Mouse (Mus musculus) MEL (cell line): ENCODE measurements around the gene Kcnk10. TPM values are rescaled to one million over a fixed set of nuclear protein-coding genes. Genes with fewer than 3 reads are reported as not detected.

ENCODE experiments used
- DNase-seq: peaks from one replicate; pipeline ENCODE4 v3.0.0; 2011; ENCODE audit warnings: low read depth, low spot score
- H3K27ac ChIP-seq: 2 replicates; pipeline ENCODE4 v1.5.1; 2012; ENCODE audit warnings: low read depth, mild to moderate bottlenecking, control low read depth, low read length, moderate library complexity; ENCODE audit not compliant: control insufficient read depth
- H3K27me3 ChIP-seq, 2 experiments: fragments of 150-350 bp in 1 of 2; sonication (generic) in 1 of 2; 2 replicates each; pipeline ENCODE4 v1.6.1; 2012; ENCODE audit warnings: low read length in 2 of 2, mild to moderate bottlenecking in 2 of 2, improper control_type of control experiment in 1 of 2, moderate library complexity in 1 of 2; ENCODE audit not compliant: insufficient read depth in 2 of 2, control insufficient read depth in 1 of 2
- H3K36me3 ChIP-seq, 2 experiments: 2 replicates each; pipeline ENCODE4 v1.6.1; 2012 to 2014; ENCODE audit warnings: low read length in 2 of 2, improper control_type of control experiment in 1 of 2, inconsistent platforms in 1 of 2, mild to moderate bottlenecking in 1 of 2; ENCODE audit not compliant: insufficient read depth in 2 of 2, control insufficient read depth in 1 of 2
- H3K4me1 ChIP-seq, 2 experiments: fragments of 150-350 bp in 1 of 2; sonication (generic) in 1 of 2; 2 replicates each; pipeline ENCODE4 v1.6.1; 2012; ENCODE audit warnings: low read length in 2 of 2, improper control_type of control experiment in 1 of 2, mild to moderate bottlenecking in 1 of 2; ENCODE audit not compliant: insufficient read depth in 2 of 2, control insufficient read depth in 1 of 2
- H3K4me3 ChIP-seq, 2 experiments: fragments of 150-350 bp in 1 of 2; sonication (generic) in 1 of 2; 2 replicates each; pipeline ENCODE4 v1.5.1; 2012; ENCODE audit warnings: low read depth in 2 of 2, low read length in 2 of 2, mild to moderate bottlenecking in 2 of 2, moderate library complexity in 2 of 2, control low read depth in 1 of 2, improper control_type of control experiment in 1 of 2; ENCODE audit not compliant: control insufficient read depth in 1 of 2, insufficient read depth in 1 of 2
- H3K79me2 ChIP-seq: 2 replicates; pipeline ENCODE4 v1.6.1; 2012; ENCODE audit warnings: mild to moderate bottlenecking, low read length, moderate library complexity; ENCODE audit not compliant: control insufficient read depth, poor library complexity, insufficient read depth
- H3K9ac ChIP-seq: 2 replicates; pipeline ENCODE4 v1.6.1; 2012; ENCODE audit warnings: low read depth, mild to moderate bottlenecking, control low read depth, low read length, moderate library complexity; ENCODE audit not compliant: control insufficient read depth, poor library complexity, severe bottlenecking
- H3K9me3 ChIP-seq: fragments of 150-350 bp; sonication (generic); replicated peaks from 2 replicates; pipeline ENCODE4 v1.6.1; 2012; ENCODE audit warnings: mild to moderate bottlenecking, low read length, improper control_type of control experiment, moderate library complexity; ENCODE audit not compliant: insufficient read depth
- CHD2 ChIP-seq: IDR thresholded peaks from 2 replicates; pipeline ENCODE4 v1.6.1; 2011; ENCODE audit warnings: low read length, improper control_type of control experiment
- CTCF ChIP-seq, 3 experiments: IDR thresholded peaks in 2 of 3; conservative IDR thresholded peaks in 1 of 3; 2 replicates each; pipeline ENCODE4 v1.5.1; 2011 to 2012; ENCODE audit warnings: low read length in 3 of 3, low read depth in 2 of 3, mild to moderate bottlenecking in 2 of 3, improper control_type of control experiment in 1 of 3, inconsistent platforms in 1 of 3, mixed read lengths in 1 of 3, moderate library complexity in 1 of 3; ENCODE audit not compliant: control insufficient read depth in 1 of 3, insufficient read depth in 1 of 3, poor library complexity in 1 of 3, severe bottlenecking in 1 of 3
- EP300 ChIP-seq, 2 experiments: IDR thresholded peaks; 2 replicates each; pipeline ENCODE4 v1.6.1; 2011; ENCODE audit warnings: improper control_type of control experiment in 2 of 2, low read length in 2 of 2, low read depth in 1 of 2, mild to moderate bottlenecking in 1 of 2
- ETS1 ChIP-seq: IDR thresholded peaks from 2 replicates; pipeline ENCODE4 v1.6.1; 2012; ENCODE audit warnings: low read depth, mild to moderate bottlenecking, inconsistent platforms, low read length, improper control_type of control experiment, moderate library complexity
- GATA1 ChIP-seq: IDR thresholded peaks from 2 replicates; pipeline ENCODE4 v1.6.1; 2011; ENCODE audit warnings: low read depth, low read length, improper control_type of control experiment
- JUND ChIP-seq: IDR thresholded peaks from 2 replicates; pipeline ENCODE4 v1.6.1; 2011; ENCODE audit warnings: low read depth, mild to moderate bottlenecking, improper control_type of control experiment, low read length
- KAT2A ChIP-seq: conservative IDR thresholded peaks from 2 replicates; pipeline ENCODE4 v1.6.1; 2012; ENCODE audit warnings: low read depth, low read length, improper control_type of control experiment, inconsistent platforms
- MAFK ChIP-seq: IDR thresholded peaks from 2 replicates; pipeline ENCODE4 v1.6.1; 2011; ENCODE audit warnings: low read depth, mild to moderate bottlenecking, low read length, improper control_type of control experiment, borderline replicate concordance
- MAX ChIP-seq: IDR thresholded peaks from 2 replicates; pipeline ENCODE4 v1.6.1; 2011; ENCODE audit warnings: low read length, improper control_type of control experiment
- MAZ ChIP-seq: IDR thresholded peaks from 2 replicates; pipeline ENCODE4 v1.6.1; 2012; ENCODE audit warnings: low read depth, mild to moderate bottlenecking, inconsistent platforms, low read length, improper control_type of control experiment
- MXI1 ChIP-seq: IDR thresholded peaks from 2 replicates; pipeline ENCODE4 v1.6.1; 2011; ENCODE audit warnings: mild to moderate bottlenecking, low read depth, low read length, improper control_type of control experiment
- MYB ChIP-seq: IDR thresholded peaks from 2 replicates; pipeline ENCODE4 v1.6.1; 2011; ENCODE audit warnings: mild to moderate bottlenecking, low read depth, low read length, improper control_type of control experiment
- MYC ChIP-seq: IDR thresholded peaks from 2 replicates; pipeline ENCODE4 v1.6.1; 2011; ENCODE audit warnings: low read depth, mild to moderate bottlenecking, low read length, improper control_type of control experiment, moderate library complexity
- NELFE ChIP-seq: IDR thresholded peaks from 2 replicates; pipeline ENCODE4 v1.6.1; 2011; ENCODE audit warnings: low read depth, low read length, improper control_type of control experiment
- NRF1 ChIP-seq: IDR thresholded peaks from 2 replicates; pipeline ENCODE4 v1.6.1; 2014; ENCODE audit warnings: low read depth, mild to moderate bottlenecking, inconsistent platforms, low read length, improper control_type of control experiment, moderate library complexity; ENCODE audit not compliant: poor library complexity, insufficient read depth, severe bottlenecking
- POLR2A ChIP-seq, 2 experiments: IDR thresholded peaks; 2 replicates each; pipeline ENCODE4 v1.6.1; 2011 to 2012; ENCODE audit warnings: low read length in 2 of 2, mild to moderate bottlenecking in 2 of 2, control low read depth in 1 of 2, improper control_type of control experiment in 1 of 2, low read depth in 1 of 2, moderate library complexity in 1 of 2; ENCODE audit not compliant: control insufficient read depth in 1 of 2, insufficient read depth in 1 of 2, poor library complexity in 1 of 2
- POLR2AphosphoS2 ChIP-seq: IDR thresholded peaks from 2 replicates; pipeline ENCODE4 v1.6.1; 2011; ENCODE audit warnings: low read length, improper control_type of control experiment
- POLR2AphosphoS5 ChIP-seq: IDR thresholded peaks from 2 replicates; pipeline ENCODE4 v1.6.1; 2012; ENCODE audit warnings: low read depth, borderline replicate concordance, mild to moderate bottlenecking, inconsistent platforms, low read length, moderate library complexity, mixed read lengths
- RAD21 ChIP-seq: IDR thresholded peaks from 2 replicates; pipeline ENCODE4 v1.6.1; 2011; ENCODE audit warnings: mild to moderate bottlenecking, low read depth, low read length, improper control_type of control experiment
- RCOR1 ChIP-seq: IDR thresholded peaks from 2 replicates; pipeline ENCODE4 v1.6.1; 2012; ENCODE audit warnings: low read depth, mild to moderate bottlenecking, inconsistent platforms, low read length, improper control_type of control experiment
- SIN3A ChIP-seq: IDR thresholded peaks from 2 replicates; pipeline ENCODE4 v1.6.1; 2012; ENCODE audit warnings: low read length, improper control_type of control experiment, inconsistent platforms
- TCF12 ChIP-seq: IDR thresholded peaks from 2 replicates; pipeline ENCODE4 v1.6.1; 2014; ENCODE audit warnings: low read depth, mild to moderate bottlenecking, inconsistent platforms, low read length, improper control_type of control experiment, moderate library complexity
- UBTF ChIP-seq: IDR thresholded peaks from 2 replicates; pipeline ENCODE4 v1.6.1; 2012; ENCODE audit warnings: low read depth, mild to moderate bottlenecking, inconsistent platforms, low read length, improper control_type of control experiment, moderate library complexity, borderline replicate concordance; ENCODE audit not compliant: insufficient read depth
- ZC3H11A ChIP-seq: IDR thresholded peaks from 2 replicates; pipeline ENCODE4 v1.6.1; 2012; ENCODE audit warnings: low read depth, mild to moderate bottlenecking, inconsistent platforms, low read length, improper control_type of control experiment
- ZMIZ1 ChIP-seq: IDR thresholded peaks from 2 replicates; pipeline ENCODE4 v1.6.1; 2012; ENCODE audit warnings: low read depth, mild to moderate bottlenecking, inconsistent platforms, low read length, improper control_type of control experiment, moderate library complexity
- ZNF384 ChIP-seq: IDR thresholded peaks from 2 replicates; pipeline ENCODE4 v1.6.1; 2012; ENCODE audit warnings: low read depth, mild to moderate bottlenecking, inconsistent platforms, low read length, improper control_type of control experiment
- polyA plus RNA-seq, 2 experiments: library from polyadenylated mRNA; stranded (reverse) in 1 of 2; unstranded in 1 of 2; fragments of >175 nt in 1 of 2; fragments of >200 nt in 1 of 2; gene quantifications; 2 replicates each; pipeline versions ENCODE4 v1.2.1 to v1.2.4; 2012; ENCODE audit warnings: low replicate concordance in 2 of 2, low read depth in 1 of 2; ENCODE audit not compliant: insufficient read length in 2 of 2, insufficient read depth in 1 of 2, missing spikeins in 1 of 2
- total RNA-seq: library from RNA; depleted of rRNA; stranded (reverse); fragments of 300-350 nt; gene quantifications from 2 replicates; pipeline ENCODE4 v1.2.3, GENCODE M21; 2012

Kcnk10 gene
- total and polyA plus RNA-seq, 3 experiments: not detected

DNA sequence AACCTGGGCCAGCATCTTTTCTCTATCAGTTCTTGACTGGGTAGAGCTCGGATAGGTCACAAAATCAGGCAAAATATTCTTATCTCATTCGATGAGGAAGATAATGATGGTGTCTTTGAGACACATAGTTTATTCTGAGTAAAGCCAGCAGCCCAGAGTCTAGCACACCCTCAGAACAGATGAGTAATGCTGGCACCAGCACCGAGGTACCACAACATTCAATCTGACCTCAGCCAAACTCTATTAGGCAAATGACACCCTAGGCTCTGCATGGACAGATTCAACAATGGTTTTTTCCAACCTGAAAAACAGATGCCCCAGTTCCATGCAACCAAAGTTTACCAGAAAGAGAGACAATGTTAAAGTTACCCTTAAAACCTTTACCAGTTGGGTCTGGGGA, 108.0 kb downstream of the Kcnk10 start:
- Histone ChIP-seq H3K27ac (no peak overlapping the region), H3K27me3 (no peaks in the 10 kb centered on the region), H3K9me3 (no peaks in the 10 kb centered on the region), H3K9ac (no peak overlapping the region), H3K4me3 (no peak overlapping the region), H3K36me3 (no peaks in the 10 kb centered on the region), H3K4me1 (no peaks in the 10 kb centered on the region), H3K79me2 (no peaks in the 10 kb centered on the region)
- TF ChIP-seq NRF1 (no peak), RAD21 (no peak), SIN3A (no peak), ZC3H11A (no peak), KAT2A (no peak), MAZ (no peak), ZMIZ1 (no peak), MAFK (no peak), RCOR1 (no peak)
- DNase-seq: no peak

DNA sequence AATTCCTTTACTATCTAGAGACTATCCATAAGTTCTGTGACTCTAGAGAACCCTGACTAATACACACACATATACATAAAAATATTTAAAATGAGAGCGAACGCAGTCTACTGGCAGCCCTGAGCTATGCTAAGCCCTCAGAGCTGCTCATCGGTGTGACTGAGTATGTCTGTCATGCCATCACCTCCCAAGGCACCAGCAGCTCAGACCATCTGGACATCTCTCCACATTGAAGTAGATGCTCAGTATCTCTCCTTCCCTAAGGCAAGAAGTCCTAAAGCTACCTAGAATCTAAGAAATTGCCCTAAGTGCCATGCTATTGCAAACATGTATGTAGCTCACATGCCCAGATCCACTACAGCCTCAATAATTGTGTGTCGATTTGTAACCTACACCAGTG, 110.3 kb downstream of the Kcnk10 start:
- Histone ChIP-seq H3K27me3 (no peaks in the 10 kb centered on the region), H3K4me1 (no peaks in the 10 kb centered on the region)

DNA sequence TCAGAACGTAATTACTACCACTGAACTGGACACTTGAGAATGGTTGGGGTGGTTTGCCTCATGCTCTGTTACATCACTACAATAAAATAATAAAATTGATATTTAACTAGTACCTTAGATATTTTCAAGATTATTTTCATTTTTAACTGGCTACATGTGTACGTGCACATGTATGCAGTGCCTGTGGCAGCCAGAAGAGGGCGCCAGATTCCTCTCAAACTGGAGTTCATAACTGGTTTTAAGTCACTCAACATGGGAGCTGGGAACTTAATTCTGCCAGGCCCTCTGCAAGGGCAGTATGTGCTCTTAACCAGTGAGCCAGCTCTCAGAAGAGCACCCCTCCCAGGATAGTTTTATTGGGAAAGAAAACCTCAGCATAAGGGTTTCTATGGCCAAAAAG, 118.2 kb downstream of the Kcnk10 start:
- H3K27me3 ChIP-seq: no peaks in the 10 kb centered on the region
- H3K4me1 ChIP-seq: no peaks in the 10 kb centered on the region
- no peaks in the 10 kb centered on the region for H3K79me2 ChIP-seq
- H3K4me3 ChIP-seq: no peak overlapping the region
- peak; percentile 38 to 57 (median 52) for TF ChIP-seq CTCF (IDR thresholded peaks at IDR 0.05 in 2 of 3, conservative IDR thresholded peaks at IDR 0.05 in 1 of 3; ENCODE audit: control insufficient read depth in 1 of 3, insufficient read depth in 1 of 3, low read depth in 2 of 3, low read length in 3 of 3, poor library complexity in 1 of 3, severe bottlenecking in 1 of 3)
- TF ChIP-seq MAX: no peak
- TF ChIP-seq POLR2AphosphoS2: no peak
- no peak for TF ChIP-seq POLR2A (IDR thresholded peaks at IDR 0.05; ENCODE audit: control insufficient read depth in 1 of 2, insufficient read depth in 1 of 2, low read depth in 1 of 2, low read length in 2 of 2, poor library complexity in 1 of 2)
- no peak for TF ChIP-seq NRF1
- no peak for TF ChIP-seq MXI1
- TF ChIP-seq MAZ: no peak
- no peak for TF ChIP-seq ZNF384
- TF ChIP-seq POLR2AphosphoS5: no peak
- TF ChIP-seq RAD21: peak; percentile 16
- no peak for TF ChIP-seq NELFE
- no peak for TF ChIP-seq MYC
- no peak for TF ChIP-seq CHD2
- no peak for TF ChIP-seq EP300 (IDR thresholded peaks at IDR 0.05; ENCODE audit: low read depth in 1 of 2, low read length in 2 of 2)
- no peak for TF ChIP-seq MYB
- no peak for TF ChIP-seq GATA1
- no peaks in the 10 kb centered on the region for H3K36me3 ChIP-seq
- no peak overlapping the region for H3K9ac ChIP-seq
- H3K9me3 ChIP-seq: no peaks in the 10 kb centered on the region
- DNase-seq: peak; percentile 23
- no peak overlapping the region for H3K27ac ChIP-seq

More for the DNA sequence above, 110.3 kb downstream of the Kcnk10 start:
- no peaks in the 10 kb centered on the region for H3K9me3 ChIP-seq
- no peaks in the 10 kb centered on the region for H3K79me2 ChIP-seq
- no peaks in the 10 kb centered on the region for H3K36me3 ChIP-seq
- DNase-seq: no peak
- no peak overlapping the region for H3K9ac ChIP-seq
- no peak overlapping the region for H3K4me3 ChIP-seq
- H3K27ac ChIP-seq: no peak overlapping the region
- no peak for TF ChIP-seq NRF1
- TF ChIP-seq ETS1: no peak
- no peak for TF ChIP-seq NELFE
- TF ChIP-seq MAZ: no peak
- TF ChIP-seq ZNF384: no peak
- no peak for TF ChIP-seq KAT2A
- TF ChIP-seq TCF12: no peak
- TF ChIP-seq UBTF: no peak
- TF ChIP-seq JUND: no peak
- TF ChIP-seq, all 39 proteins: peak for 0
